Mouse (Mus musculus) CH12.LX (cell line): Measurements from ENCODE around the gene Awat2.

Experiments
- CTCF ChIP-seq, 2 experiments: IDR thresholded peaks in 1 of 2; conservative IDR thresholded peaks in 1 of 2; 2 replicates each; pipeline ENCODE4 v1.5.1; 2011 to 2012; ENCODE audit warnings: low read depth in 2 of 2, low read length in 2 of 2, improper control_type of control experiment in 1 of 2, inconsistent platforms in 1 of 2, mild to moderate bottlenecking in 1 of 2, moderate library complexity in 1 of 2
- E2F4 ChIP-seq: IDR thresholded peaks from 2 replicates; pipeline ENCODE4 v1.6.1; 2011; ENCODE audit warnings: low read depth, low read length, improper control_type of control experiment; ENCODE audit not compliant: insufficient replicate concordance
- ELF1 ChIP-seq: IDR thresholded peaks from 2 replicates; pipeline ENCODE4 v1.6.1; 2014; ENCODE audit warnings: low read depth, mild to moderate bottlenecking, inconsistent platforms, low read length, improper control_type of control experiment
- EP300 ChIP-seq: IDR thresholded peaks from 2 replicates; pipeline ENCODE4 v1.6.1; 2011; ENCODE audit warnings: low read length, improper control_type of control experiment
- HCFC1 ChIP-seq: IDR thresholded peaks from 2 replicates; pipeline ENCODE4 v1.6.1; 2012; ENCODE audit warnings: low read depth, mild to moderate bottlenecking, inconsistent platforms, low read length, improper control_type of control experiment
- MAZ ChIP-seq: IDR thresholded peaks from 2 replicates; pipeline ENCODE4 v1.6.1; 2012; ENCODE audit warnings: low read depth, mild to moderate bottlenecking, inconsistent platforms, low read length, improper control_type of control experiment, moderate library complexity
- POLR2A ChIP-seq: IDR thresholded peaks from 2 replicates; pipeline ENCODE4 v1.6.1; 2011; ENCODE audit warnings: low read depth, mild to moderate bottlenecking, improper control_type of control experiment, low read length
- SIN3A ChIP-seq: IDR thresholded peaks from 2 replicates; pipeline ENCODE4 v1.6.1; 2012; ENCODE audit warnings: low read length, improper control_type of control experiment, inconsistent platforms
- SMC3 ChIP-seq: IDR thresholded peaks from 2 replicates; pipeline ENCODE4 v1.6.1; 2011; ENCODE audit warnings: low read depth, low read length, improper control_type of control experiment
- UBTF ChIP-seq: IDR thresholded peaks from 2 replicates; pipeline ENCODE4 v1.6.1; 2012; ENCODE audit warnings: low read depth, mild to moderate bottlenecking, inconsistent platforms, low read length, improper control_type of control experiment, moderate library complexity
- USF1 ChIP-seq: IDR thresholded peaks from 2 replicates; pipeline ENCODE4 v1.6.1; 2014; ENCODE audit warnings: low read depth, mild to moderate bottlenecking, inconsistent platforms, low read length, improper control_type of control experiment
- ZC3H11A ChIP-seq: IDR thresholded peaks from 2 replicates; pipeline ENCODE4 v1.6.1; 2012; ENCODE audit warnings: low read depth, mild to moderate bottlenecking, inconsistent platforms, low read length, improper control_type of control experiment

DNA sequence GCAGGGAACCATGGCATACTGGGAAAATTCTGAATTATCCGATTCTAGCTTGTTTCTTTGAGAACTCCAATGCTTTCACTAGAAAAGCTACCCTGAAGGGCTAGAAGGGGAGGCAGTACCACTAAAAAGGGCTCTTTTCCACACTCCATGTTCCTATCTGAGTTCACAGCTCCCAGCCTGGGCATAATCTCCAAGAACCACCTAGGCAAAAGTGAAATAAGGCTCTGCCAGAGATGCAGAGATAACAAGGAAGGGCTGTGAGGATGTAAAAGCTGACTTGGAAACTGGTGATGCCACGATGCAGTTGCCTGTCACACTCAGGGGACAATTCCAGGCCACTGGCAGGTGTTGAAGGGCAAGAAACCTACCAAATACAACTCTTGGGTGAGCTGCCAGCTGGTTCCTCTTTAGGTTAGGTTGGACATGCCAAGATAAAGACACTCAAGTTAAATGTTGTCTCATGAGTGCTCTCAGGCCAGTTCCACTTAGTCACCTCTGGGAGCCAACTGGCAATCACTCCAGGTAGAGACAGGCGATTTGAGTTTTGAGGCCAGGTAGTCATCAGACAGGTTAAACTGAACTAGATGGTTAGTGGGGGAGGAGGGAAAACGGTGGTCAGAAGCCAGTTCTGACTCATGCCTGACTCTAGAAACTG is 33.2 kb upstream of the Awat2 start:
- TF ChIP-seq USF1 (no peak), POLR2A (no peak), EP300 (no peak), SIN3A (no peak), E2F4 (no peak), SMC3 (no peak), ZC3H11A (no peak), ELF1 (no peak), CTCF (conservative IDR thresholded peaks at IDR 0.05 in 1 of 2, IDR thresholded peaks at IDR 0.05 in 1 of 2; ENCODE audit: low read depth in 2 of 2, low read length in 2 of 2) (no peak), HCFC1 (no peak), MAZ (no peak), UBTF (no peak)
